Mouse (Mus musculus) bone marrow, adult 2 months (tissue): ENCODE measurements around the gene Slfn9. TPM values are rescaled to one million over a fixed set of nuclear protein-coding genes. Genes with fewer than 3 reads are reported as not detected.
"Not testable (repeated sequence)": the region's sequence is repeated elsewhere in the genome, so short reads cannot be mapped to it uniquely, and the experiment has no call there.

Source experiments
- H3K27ac ChIP-seq: fragments of 200-500 bp; 2 replicates; pipeline ENCODE4 v1.5.1; 2012; ENCODE audit warnings: low read depth, mild to moderate bottlenecking, control low read depth, inconsistent platforms, low read length; ENCODE audit not compliant: control insufficient read depth, poor library complexity, insufficient read depth
- H3K4me1 ChIP-seq: fragments of 200-500 bp; 2 replicates; pipeline ENCODE4 v1.6.1; 2011; ENCODE audit warnings: low read length; ENCODE audit not compliant: control insufficient read depth, insufficient read depth
- H3K4me3 ChIP-seq: fragments of 200-500 bp; replicated peaks from 2 replicates; pipeline ENCODE3; 2011; ENCODE audit warnings: mild to moderate bottlenecking, low read depth, low read length, control low read depth; ENCODE audit not compliant: control insufficient read depth
- CTCF ChIP-seq: fragments of 200-500 bp; IDR thresholded peaks from 2 replicates; pipeline ENCODE4 v1.5.1; 2011; ENCODE audit warnings: low read length, control low read depth; ENCODE audit not compliant: control insufficient read depth, insufficient read depth
- POLR2A ChIP-seq: fragments of 200-500 bp; IDR thresholded peaks from 2 replicates; pipeline ENCODE4 v1.6.1; 2011; ENCODE audit warnings: low read depth, mild to moderate bottlenecking, control low read depth, low read length, borderline replicate concordance; ENCODE audit not compliant: control insufficient read depth
- WGBS: fragments of 180-500 bp; shearing (Covaris S2); methylation state at CpG from one replicate; pipeline ENCODE4 v1.1.7; 2018; 5-methylcytosine and 5-hydroxymethylcytosine counted together
- polyA plus RNA-seq: library from polyadenylated mRNA; stranded (reverse); fragments of >200 nt; gene quantifications from 2 replicates; pipeline ENCODE4 v1.2.4, GENCODE M21; 2011; ENCODE audit warnings: low replicate concordance; ENCODE audit not compliant: missing spikeins, insufficient read depth, insufficient read length

The Slfn9 gene
- 3.2 and 3.7 TPM in 2 replicates for polyA plus RNA-seq

DNA sequence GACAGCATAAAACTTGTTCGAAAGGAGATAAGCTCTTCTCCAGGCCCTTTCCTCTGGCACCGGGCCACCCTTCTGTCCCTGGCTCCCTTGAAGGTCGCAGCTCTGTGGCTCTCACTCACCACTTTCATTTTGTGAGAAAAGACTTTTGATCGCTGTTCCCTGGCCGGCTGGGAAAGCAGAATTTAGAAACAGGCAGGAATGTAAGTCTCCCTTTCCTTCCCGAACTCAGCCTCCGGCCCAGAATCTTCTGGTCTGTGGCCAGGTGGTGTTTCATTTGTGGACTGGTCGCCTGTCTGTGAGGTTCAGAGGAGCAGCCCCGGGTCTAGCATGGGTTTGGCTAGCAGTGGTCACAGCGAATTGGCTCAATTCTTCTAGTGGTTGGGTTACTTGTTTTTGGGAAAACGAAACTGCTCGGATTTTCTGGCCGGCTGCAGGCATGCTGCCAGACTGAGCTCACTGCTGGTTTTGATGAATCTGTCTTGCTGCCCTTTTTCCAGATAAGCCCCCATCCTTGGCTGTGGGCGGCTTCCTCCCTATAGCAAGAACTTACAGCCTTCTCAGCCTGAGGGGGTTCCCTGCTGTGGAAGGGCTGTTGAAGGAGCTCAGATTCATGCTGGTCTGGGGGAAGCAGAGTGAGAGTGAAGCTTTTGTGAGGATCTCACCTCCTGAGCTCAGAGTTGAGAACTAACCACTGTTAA lies at the start of gene Slfn9:
Gene Slfn9, minus strand, starts transcription at position 362 of the 698 bp plus-strand sequence.
- Histone ChIP-seq H3K4me1 (no peaks in the 10 kb centered on the region; the same call in 1 of the 2 replicates), H3K4me3 (peak within 1 kb of the TSS; percentile 73), H3K27ac (peak within 1 kb of the TSS; percentile 16; the same call in 1 of the 2 replicates)
- under 1% methylated on average over 14 of the region's 14 CpGs for WGBS
- TF ChIP-seq CTCF: no peak
- TF ChIP-seq POLR2A: no peak

DNA sequence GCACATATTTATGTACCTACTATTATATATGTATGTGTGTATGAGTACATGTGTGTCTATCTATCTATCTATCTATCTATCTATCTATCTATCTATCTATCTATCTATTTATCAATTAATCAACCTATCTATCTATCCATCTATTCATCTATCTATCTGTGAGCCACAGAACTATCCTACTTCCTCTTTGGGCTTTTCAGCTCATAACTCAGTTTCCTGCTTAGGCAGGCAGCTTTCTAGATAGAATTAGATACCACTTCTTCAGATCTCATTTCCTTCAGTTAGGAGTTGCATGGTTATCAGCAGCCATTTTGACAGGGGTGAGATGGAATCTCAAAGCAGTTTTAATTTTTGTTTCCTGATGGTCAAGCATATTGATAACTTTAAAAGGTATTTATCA lies 49.4 kb upstream of the Slfn9 start:
- TF ChIP-seq POLR2A: no peak
- TF ChIP-seq CTCF: no peak
- no peaks in the 10 kb centered on the region; the same call in 1 of the 2 replicates for H3K4me1 ChIP-seq
- no peak overlapping the region for H3K4me3 ChIP-seq
- H3K27ac ChIP-seq: no peak overlapping the region

DNA sequence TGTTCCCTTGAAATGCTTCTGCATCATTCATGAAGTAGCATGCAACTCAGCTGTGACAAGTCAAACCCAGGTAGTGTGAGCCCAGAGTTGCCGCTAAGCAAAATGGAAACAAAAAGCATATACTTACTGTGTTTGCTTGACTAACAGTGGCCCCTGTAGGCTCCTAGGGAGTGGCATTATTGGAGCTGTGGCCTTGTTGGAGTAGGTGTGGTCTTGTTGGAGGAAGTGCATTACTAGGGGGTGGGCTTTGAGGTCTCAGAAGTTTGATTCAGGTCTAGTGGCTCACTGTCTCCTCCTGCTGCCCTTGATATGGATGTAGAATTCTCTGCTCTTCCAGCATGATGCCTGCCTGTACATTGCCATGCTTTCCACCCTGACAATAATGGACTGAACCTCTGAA lies 48.7 kb upstream of the Slfn9 start:
- 2% methylated on average over 1 of the region's 1 CpGs for WGBS
- no peak overlapping the region for H3K27ac ChIP-seq
- peak; percentile 29 for TF ChIP-seq CTCF
- TF ChIP-seq POLR2A: no peak

DNA sequence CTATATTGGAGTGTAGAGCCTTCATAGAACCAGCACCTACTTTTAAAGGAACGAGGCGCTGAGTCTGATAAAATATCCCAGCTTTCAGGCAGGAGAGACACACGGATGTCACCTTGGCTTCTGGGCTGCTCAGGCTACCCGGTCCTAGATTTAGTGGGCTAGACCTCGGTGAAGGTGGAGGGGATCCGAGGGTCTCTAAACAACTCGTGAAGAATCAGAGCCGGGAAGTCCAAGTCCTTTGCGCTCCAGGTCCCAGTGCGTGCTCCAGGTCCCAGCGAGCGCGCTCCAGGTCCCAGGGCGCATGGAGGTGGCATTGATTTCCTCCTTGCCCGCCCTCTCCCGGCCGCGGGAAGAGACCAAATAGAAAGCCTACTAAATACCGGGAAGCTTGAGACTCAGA lies 48.2 kb upstream of the Slfn9 start:
- WGBS: 4% methylated on average over 19 of the region's 19 CpGs
- TF ChIP-seq POLR2A: no peak
- TF ChIP-seq CTCF: no peak
- no peak overlapping the region for H3K27ac ChIP-seq
- peak overlapping the region; percentile 44 for H3K4me3 ChIP-seq
- no peaks in the 10 kb centered on the region; the same call in 1 of the 2 replicates for H3K4me1 ChIP-seq

More for the DNA sequence above, 48.7 kb upstream of the Slfn9 start:
- H3K4me1 ChIP-seq: no peaks in the 10 kb centered on the region; the same call in 1 of the 2 replicates
- peak overlapping the region; percentile 51 for H3K4me3 ChIP-seq

DNA sequence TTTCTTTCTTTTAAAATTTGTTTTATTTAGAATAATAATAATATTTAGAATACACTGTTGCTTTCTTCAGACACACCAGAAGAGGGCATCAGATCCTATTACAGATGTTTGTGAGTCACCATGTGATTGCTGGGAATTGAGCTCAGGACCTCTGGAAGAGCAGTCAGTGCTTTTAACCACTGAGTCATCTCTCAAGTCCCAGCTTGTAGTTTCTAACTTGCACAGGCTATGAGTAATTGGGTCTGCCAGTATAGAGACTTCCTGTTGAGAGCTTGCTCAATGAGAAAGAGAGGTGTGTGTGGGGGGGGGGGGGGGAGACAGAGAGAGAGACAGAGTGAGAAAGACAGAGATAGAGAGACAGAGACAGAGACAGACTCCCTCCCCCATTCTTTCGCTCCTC lies 47.5 kb upstream of the Slfn9 start:
- TF ChIP-seq POLR2A (no peak), CTCF (no peak)
- no peaks in the 10 kb centered on the region; the same call in 1 of the 2 replicates for H3K4me1 ChIP-seq
- no peak overlapping the region for H3K27ac ChIP-seq
- peak overlapping the region; percentile 22 for H3K4me3 ChIP-seq
- WGBS: 30% methylated on average over 1 of the region's 1 CpGs

DNA sequence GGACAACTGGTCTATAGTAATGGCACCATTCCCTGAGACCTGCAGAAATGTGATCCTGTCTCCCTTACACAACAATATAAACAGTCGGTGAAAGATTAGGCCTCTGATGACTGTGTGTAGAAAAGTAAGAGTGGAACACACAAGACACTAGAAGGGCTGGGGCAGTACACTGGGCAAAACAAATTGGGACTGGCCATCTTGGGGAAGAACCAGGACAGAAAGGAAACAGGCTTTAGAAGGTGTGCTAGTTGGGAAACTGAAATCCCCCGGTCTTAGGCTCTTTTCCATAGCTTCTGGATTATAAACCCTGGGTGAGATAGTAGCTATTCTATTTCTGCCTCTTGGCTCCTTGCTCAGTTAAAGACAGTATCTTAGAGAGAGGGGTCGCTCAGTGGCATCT lies 47.1 kb upstream of the Slfn9 start:
- WGBS: 70% methylated on average over 3 of the region's 3 CpGs
- H3K4me3 ChIP-seq, H3K27ac ChIP-seq, H3K4me1 ChIP-seq: not testable (repeated sequence)

DNA sequence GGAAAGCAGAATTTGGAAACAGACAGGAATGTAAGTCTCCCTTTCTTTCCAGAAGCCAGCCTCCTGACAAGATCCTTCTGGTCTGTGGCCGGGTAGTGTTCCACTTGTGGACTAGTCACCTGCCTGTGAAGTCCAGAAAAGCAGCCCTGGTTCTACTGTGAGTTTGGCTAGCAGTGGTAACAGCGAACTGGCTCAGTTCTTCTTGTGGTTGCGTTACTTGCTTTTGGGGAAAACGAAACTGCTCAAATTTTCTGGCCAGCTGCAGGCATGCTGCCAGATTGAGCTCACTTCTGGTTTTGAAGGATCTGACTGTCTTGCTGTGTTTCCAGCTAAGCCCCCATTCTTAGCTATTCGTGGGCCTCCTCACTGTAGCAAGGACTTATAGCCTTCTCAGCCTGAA lies 29.0 kb upstream of the Slfn9 start, which contains the start of gene Slfn8:
Gene Slfn8, minus strand, starts transcription at position 190 of the 400 bp plus-strand sequence.
- H3K27ac ChIP-seq: peak within 1 kb of the TSS; percentile 93
- H3K4me3 ChIP-seq: peak within 1 kb of the TSS; percentile 82
- TF ChIP-seq CTCF (no peak), POLR2A (no peak)
- WGBS: 2% methylated on average over 5 of the region's 5 CpGs
- H3K4me1 ChIP-seq: no peaks in the 10 kb centered on the region; the same call in 1 of the 2 replicates

DNA sequence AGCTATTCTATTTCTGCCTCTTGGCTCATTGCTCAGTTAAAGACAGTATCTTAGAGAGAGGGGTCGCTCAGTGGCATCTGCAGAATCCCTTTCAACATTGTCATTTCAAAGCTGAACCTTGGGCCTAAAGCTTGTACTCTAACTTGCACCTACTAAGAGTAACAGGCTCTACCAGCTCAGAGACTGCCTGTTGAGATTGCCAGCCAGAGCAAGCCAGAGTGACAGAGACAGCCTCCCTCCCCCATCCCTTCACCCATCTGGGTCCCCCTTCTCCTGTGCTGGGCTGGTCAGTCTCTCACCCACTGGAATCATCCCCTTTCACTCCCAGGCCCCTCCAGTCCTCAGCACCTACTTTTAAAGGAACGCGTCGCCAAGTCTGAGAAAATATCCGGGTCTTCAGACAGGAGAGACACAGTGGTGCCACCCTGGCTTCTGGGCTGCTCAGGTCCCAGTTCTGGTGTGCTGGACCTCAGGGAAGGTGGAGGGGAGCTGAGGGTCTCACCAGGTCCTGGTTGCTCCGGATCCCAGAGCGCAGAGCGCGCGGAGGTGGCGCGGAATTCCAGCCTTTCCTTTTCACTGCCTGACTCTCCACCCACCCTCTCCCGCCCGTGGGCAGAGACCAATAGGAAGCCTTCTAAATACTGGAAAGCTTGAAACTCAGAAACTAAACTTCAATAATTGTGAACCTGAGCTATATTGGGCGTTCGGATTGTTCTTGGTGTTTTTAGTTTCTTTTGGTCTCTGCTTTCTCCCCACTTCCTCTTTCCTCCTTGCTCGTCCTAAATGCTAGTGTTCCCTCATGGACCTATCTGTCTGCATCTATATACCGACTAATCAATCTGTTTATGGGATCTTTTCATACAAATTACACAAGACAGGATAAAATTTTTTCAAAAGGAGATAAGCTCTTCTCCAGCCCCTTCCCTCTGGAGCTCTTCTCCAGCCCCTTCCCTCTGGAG lies 28.2 kb upstream of the Slfn9 start:
- peak overlapping the region; percentile 82 for H3K4me3 ChIP-seq

DNA sequence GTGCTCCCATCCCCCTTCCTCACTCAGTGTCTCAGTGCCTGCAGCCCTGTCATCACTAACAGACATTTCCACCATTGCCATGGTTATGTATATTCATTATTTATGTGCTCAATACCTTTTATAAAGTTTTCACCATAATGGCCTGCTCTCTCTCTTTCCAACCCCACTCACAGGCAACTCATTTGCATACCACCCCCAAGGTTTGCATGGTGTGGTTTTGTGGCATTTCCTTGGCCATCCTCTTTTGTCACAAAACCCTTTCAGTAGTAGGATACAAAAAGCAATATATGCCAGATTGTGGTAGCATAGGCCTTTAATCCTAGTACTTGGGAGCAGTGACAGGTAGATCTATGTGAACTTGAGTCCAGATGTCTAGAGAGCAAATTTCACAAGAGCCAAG lies 24.5 kb upstream of the Slfn9 start:
- Histone ChIP-seq H3K4me1 (no peaks in the 10 kb centered on the region; the same call in 1 of the 2 replicates), H3K27ac (no peak overlapping the region), H3K4me3 (no peak overlapping the region)
- no peak for TF ChIP-seq CTCF
- no peak for TF ChIP-seq POLR2A

More for the DNA sequence above, 28.2 kb upstream of the Slfn9 start:
- 13% methylated on average over 18 of the region's 18 CpGs for WGBS
- peak overlapping the region; percentile 93 for H3K27ac ChIP-seq
- H3K4me1 ChIP-seq: not testable (repeated sequence)
